Mouse (Mus musculus): Measurements from ENCODE around the gene Ctnna3.
A peak's percentile ranks its signal among the peaks of the same experiment; 100 is the strongest.
"Not testable (repeated sequence)": the region's sequence is repeated elsewhere in the genome, so short reads cannot be mapped to it uniquely, and the experiment has no call there.

Gene Ctnna3

GRCm38 (mm10) chr10:64901726-64902125 lies 1471.8 kb downstream of the Ctnna3 start:
- DNase-seq (ENCODE audit: low spot score) = no peak

- no peak for DNase-seq (ENCODE audit: low spot score)
Observed at GRCm38 (mm10) chr10:64940975-64941374, 1511.1 kb downstream of the Ctnna3 start.

GRCm38 (mm10) chr10:64958391-64958790 lies 1528.5 kb downstream of the Ctnna3 start:
- DNase-seq (ENCODE audit: low spot score) = peak; percentile 2

- no peak for DNase-seq (ENCODE audit: low spot score)
Observed at GRCm38 (mm10) chr10:64992871-64993270, 1563.0 kb downstream of the Ctnna3 start.

GRCm38 (mm10) chr10:65013525-65013924 lies 1583.6 kb downstream of the Ctnna3 start:
- DNase-seq (ENCODE audit: low spot score) = no peak

- no peak for DNase-seq (ENCODE audit: low spot score)
Observed at GRCm38 (mm10) chr10:65022667-65023066, 1592.8 kb downstream of the Ctnna3 start.

GRCm38 (mm10) chr10:65033516-65033915 lies 1603.6 kb downstream of the Ctnna3 start:
- not testable (repeated sequence) for DNase-seq (ENCODE audit: low spot score)

Measured in ovary, adult 18-20 months (tissue).